Mouse (Mus musculus): ENCODE data around the gene Acvr1.

The Acvr1 gene

GRCm38 (mm10) chr2:58514489-58514888 lies 52.5 kb downstream of the Acvr1 start:
- DNase-seq, result no peak

GRCm38 (mm10) chr2:58513212-58513611 lies 53.7 kb downstream of the Acvr1 start:
- no peak for DNase-seq

- no peak for DNase-seq
Measured at GRCm38 (mm10) chr2:58510192-58510591, 56.8 kb downstream of the Acvr1 start.

GRCm38 (mm10) chr2:58505306-58506090 lies 61.5 kb downstream of the Acvr1 start:
- no peak for DNase-seq

GRCm38 (mm10) chr2:58496647-58497410 lies 70.1 kb downstream of the Acvr1 start:
- DNase-seq, result no peak

GRCm38 (mm10) chr2:58495271-58495670 lies 71.7 kb downstream of the Acvr1 start:
- no peak for DNase-seq

- no peak for DNase-seq
Measured at GRCm38 (mm10) chr2:58493685-58494635, 73.0 kb downstream of the Acvr1 start.

GRCm38 (mm10) chr2:58489275-58489674 lies 77.7 kb downstream of the Acvr1 start:
- DNase-seq, result peak; percentile 23

GRCm38 (mm10) chr2:58488404-58488803 lies 78.6 kb downstream of the Acvr1 start:
- DNase-seq, result no peak

GRCm38 (mm10) chr2:58487279-58487560 lies 79.7 kb downstream of the Acvr1 start:
- no peak for DNase-seq

GRCm38 (mm10) chr2:58486441-58487278 lies 80.3 kb downstream of the Acvr1 start:
- DNase-seq, result no peak

GRCm38 (mm10) chr2:58485683-58486082 lies 81.3 kb downstream of the Acvr1 start:
- DNase-seq, result no peak

GRCm38 (mm10) chr2:58485152-58485551 lies 81.8 kb downstream of the Acvr1 start:
- peak; percentile 28 for DNase-seq

GRCm38 (mm10) chr2:58484284-58484965 lies 82.5 kb downstream of the Acvr1 start:
- no peak for DNase-seq

- DNase-seq, result no peak
Measured at GRCm38 (mm10) chr2:58481450-58482100, 85.4 kb downstream of the Acvr1 start.

- no peak for DNase-seq
Measured at GRCm38 (mm10) chr2:58480764-58481163, 86.2 kb downstream of the Acvr1 start.

- DNase-seq, result no peak
Measured at GRCm38 (mm10) chr2:58479536-58479935, 87.4 kb downstream of the Acvr1 start.

- no peak for DNase-seq
Measured at GRCm38 (mm10) chr2:58478144-58478543, 88.8 kb downstream of the Acvr1 start.

- peak; percentile 89 for DNase-seq
Measured at GRCm38 (mm10) chr2:58476956-58477715, 89.8 kb downstream of the Acvr1 start.

- no peak for DNase-seq
Measured at GRCm38 (mm10) chr2:58475578-58475977, 91.4 kb downstream of the Acvr1 start.
